Mouse (Mus musculus) layer of hippocampus, postnatal 14 days (tissue): ENCODE measurements around the gene Olfr69. TPM values are rescaled to one million over a fixed set of nuclear protein-coding genes. Genes with fewer than 3 reads are reported as not detected.
A peak's percentile ranks its signal among the peaks of the same experiment; 100 is the strongest.
"Not testable (repeated sequence)": the region's sequence is repeated elsewhere in the genome, so short reads cannot be mapped to it uniquely, and the experiment has no call there.

Experiments used
- DNase-seq, 2 experiments: peaks; one replicate each; pipeline ENCODE4 v3.0.0; 2021 to 2022; ENCODE audit warnings: low spot score in 2 of 2, mixed read lengths in 1 of 2
- long read RNA-seq, 2 experiments: library from polyadenylated mRNA; stranded (forward); transcript quantifications; one replicate each; pipeline ENCODE4 v2.0.0; 2021
- total RNA-seq, 2 experiments: library from RNA; stranded (reverse); gene quantifications; 2 replicates each; pipeline ENCODE4 v1.2.3; 2021

Olfr69 gene
- not detected for total RNA-seq
- long read RNA-seq, experiment 1, result 0 reads
- long read RNA-seq, experiment 2, result 0 reads

DNA sequence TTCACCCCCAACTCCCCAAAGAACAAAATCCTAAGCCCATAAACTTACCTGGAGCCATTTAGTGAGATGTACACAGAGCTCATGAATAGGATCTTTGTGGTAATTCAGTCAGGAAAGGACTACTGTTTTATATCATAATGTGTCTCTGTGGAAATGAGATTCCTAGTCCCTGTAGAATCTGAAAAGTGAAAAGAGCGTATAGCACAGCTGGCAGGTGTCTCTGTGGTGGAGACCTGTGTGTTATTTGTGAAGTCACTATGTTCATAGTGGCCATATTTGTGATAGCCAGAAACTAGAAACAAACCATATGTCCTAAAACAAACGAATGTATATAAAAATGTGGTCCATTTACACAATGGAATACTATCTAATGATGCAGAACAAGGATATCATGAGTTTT, at the start of gene Olfr69:
TSS of gene Olfr69 (minus strand) at position 101 of the 400 bp plus-strand sequence.
- DNase-seq, result no peak

DNA sequence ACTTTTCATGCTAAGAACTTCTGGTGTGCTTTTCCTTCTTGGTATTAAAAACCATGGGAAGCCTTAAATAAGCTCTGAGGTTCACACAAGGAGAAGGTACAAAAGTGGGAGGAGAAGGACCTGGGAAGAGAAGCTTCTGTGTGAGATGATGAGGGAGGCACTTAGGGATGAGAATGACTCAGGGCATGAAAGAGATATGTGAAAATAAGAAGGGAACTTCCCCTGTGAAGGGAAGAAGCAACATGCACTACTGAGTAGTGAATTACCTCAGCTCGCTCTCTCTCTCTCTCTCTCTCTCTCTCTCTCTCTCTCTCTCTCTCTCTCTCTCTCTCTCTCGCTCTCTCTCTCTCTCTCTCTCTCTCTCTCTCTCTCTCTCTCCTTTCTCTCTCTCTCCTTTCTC, 43.7 kb upstream of the Olfr69 start:
- not testable (repeated sequence) for DNase-seq

DNA sequence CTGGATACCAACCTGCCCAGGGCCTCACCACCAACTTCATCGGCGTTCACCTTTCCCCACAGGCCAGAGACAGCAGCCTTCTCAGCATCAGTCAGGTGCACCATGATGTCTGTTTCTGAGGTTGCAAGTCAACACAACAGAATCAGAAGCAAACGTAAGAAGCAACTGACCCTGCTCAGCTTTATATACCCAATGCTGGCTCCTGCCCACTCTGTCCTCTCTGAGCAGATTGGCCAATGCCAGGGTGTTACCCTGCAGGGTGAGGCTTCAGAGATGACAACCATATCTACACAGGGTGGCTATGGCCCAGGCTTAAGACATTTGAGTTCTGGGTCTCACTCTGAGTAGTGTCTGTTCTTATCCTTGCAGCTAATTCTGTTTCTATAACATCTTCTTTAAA, 42.4 kb upstream of the Olfr69 start, which contains the start of gene Hbb-bt:
TSS of gene Hbb-bt (minus strand) at position 231 of the 400 bp plus-strand sequence.
- no peak for DNase-seq

DNA sequence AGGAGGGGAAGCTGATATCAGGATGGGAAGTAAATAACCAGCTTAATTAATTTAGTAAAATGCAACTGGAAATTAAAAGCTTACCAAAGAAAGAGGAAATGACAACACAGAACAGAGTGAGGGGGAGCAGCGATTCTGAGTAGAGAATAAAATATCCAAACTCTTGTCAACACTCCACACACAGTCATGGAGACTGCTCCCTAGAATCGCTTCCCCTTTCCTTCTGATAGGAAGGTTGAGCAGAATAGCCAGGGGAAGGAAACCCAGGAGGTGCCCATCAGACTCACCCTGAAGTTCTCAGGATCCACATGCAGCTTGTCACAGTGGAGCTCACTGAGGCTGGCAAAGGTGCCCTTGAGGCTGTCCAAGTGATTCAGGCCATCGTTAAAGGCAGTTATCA, 41.8 kb upstream of the Olfr69 start:
- DNase-seq, result not testable (repeated sequence)

DNA sequence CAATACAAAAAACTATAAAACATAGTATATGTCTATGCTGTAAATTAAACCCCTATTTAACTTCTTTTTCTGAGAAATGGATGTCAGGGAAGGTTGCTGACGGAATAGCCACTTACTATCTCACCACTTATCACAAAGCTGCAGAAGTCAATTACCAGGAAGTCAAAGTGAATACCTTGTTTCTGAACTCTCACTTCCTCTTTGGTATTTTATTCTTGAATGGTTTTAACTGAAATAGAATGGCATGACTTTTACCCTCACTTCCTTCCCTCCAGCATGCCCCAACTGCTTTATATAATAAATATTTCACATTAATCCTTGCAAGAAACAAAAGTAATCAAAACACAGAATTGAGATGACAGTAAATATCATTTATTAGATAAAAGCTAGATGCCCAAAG, 40.8 kb upstream of the Olfr69 start:
- DNase-seq, result no peak

DNA sequence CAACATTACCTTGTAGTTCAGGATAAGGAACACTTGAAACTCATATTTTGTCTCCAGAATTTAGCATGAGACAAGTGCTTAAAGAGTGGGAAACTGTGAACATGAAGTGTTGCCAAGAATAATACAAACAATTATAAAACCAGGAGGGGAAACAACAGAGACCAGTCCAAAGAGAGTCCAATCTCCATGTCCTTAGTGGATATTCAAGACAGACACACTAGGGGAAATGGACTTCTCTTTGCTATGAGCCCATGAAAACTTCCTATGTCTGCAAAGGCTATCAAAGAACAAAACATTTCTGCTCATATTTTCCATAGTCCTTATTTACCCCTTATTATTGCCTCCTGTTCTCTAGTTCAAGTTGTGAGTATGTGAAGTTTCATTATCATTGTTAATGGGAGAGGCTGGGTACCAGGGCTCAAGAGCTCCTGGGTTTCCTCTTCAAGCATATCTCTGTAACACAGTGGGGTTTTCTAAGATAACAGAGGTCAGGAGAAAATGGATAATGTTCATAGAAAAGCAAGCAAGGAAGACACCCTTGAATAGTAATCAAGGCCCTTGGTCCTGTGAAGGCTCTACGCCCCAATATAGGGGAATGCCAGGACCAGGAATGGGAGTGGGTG, 39.9 kb upstream of the Olfr69 start:
- no peak for DNase-seq

DNA sequence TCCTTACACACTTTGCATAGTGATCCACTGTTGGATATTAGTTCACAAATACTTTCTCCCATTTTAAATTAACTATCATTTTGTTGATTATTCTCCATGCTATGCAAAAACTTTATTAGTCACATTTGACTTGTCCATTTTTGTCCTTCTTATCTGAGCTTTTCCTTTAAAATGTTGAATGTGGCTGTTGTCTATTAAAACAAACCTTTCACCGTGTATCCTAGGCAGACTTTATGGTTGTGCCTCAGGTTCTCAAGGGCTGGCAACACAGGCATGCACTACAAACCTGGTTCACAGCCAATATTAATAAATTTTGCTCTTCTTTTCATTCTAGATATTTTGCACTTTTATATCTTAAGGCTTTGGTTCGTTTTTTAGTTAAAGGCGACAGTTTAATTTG, 39.4 kb upstream of the Olfr69 start:
- no peak for DNase-seq

DNA sequence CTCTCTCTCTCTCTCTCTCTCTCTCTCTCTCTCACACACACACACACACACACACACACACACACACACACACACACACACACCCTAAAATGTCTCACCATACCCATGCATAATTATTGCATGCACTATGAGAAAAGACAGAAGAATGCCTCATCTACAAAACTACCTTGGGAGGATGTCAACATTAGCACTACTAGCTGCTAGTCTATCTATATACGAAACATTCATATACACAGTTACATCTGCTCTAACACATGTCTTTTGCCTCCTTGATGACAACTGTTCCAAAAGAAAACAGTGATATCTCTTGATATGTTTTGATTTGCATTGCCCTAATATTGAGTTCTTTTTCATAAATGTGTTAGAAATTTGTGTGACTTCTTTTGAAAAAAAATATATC, 38.9 kb upstream of the Olfr69 start:
- no peak for DNase-seq

DNA sequence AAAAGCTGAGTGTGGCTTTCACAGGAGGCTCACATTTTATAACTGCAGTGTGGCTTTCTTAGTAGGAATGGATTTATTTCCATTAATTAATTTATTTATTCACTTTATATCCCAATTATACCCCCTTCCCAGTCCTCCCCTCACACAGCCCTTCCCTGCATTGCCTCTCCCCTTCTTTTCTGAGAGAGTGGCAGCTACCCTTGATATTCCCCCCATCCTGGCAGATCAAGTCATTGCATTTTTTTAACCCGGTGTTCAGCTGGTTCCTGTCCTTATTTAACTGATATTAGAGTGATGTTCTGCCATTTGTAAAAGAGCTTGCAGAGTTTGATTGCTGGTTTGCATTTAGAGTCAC, 38.4 kb upstream of the Olfr69 start:
- no peak for DNase-seq

DNA sequence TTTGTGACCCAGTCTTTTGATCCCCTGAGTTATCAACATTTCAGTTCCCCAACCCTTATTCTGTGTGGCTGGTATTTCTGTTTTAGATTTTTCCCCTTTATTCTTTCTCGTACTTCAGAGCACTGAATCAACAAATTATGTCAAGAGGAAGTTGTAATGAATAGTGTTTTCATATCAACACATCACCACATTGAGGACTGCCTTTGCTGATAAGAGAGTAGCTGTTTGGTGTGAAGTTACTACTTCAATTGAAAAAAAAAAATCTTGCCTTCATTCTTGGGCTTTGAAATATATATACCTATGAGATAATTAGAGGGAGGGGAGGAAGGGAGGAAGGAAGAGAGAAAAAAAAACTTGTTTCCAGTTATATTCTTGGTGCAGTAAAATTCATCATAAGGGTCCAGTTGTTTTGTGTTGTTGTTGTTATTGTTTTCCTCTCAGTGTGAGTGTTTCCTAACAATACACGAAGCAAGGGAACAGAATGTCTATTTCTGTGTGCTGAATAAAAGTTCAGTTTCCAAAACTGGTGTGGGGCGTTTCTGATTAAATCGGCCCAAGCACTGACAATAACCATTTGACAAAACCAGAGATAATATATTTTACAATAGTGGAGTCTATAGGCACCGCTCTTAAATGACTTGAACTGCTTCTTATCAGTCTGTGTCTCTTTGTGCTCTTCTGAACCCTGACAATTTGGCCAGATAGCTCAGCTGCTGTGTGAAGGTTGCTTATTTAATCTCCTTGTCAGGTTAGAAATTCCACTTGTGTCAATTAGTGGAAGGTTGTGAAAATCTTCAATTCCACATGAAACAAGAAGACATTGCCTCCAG, 37.8 kb upstream of the Olfr69 start:
- DNase-seq, result no peak

DNA sequence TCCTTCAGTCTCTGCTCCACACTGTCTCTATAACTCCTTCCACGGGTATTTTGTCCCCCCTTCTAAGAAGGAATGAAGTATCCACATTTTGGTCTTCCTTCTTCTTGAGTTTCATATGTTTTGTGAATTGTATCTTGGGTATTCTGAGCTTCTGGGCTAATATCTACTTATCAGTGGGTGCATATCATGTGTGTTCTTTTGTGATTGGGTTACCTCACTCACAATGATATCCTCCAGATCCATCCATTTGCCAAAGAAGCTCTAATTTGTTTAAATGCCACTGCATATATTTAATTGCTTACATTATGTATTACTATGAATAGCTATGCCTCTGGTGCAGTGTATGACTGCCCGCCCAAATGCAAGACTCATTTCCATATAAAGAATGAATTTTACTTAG, 36.7 kb upstream of the Olfr69 start:
- not testable (repeated sequence) for DNase-seq

DNA sequence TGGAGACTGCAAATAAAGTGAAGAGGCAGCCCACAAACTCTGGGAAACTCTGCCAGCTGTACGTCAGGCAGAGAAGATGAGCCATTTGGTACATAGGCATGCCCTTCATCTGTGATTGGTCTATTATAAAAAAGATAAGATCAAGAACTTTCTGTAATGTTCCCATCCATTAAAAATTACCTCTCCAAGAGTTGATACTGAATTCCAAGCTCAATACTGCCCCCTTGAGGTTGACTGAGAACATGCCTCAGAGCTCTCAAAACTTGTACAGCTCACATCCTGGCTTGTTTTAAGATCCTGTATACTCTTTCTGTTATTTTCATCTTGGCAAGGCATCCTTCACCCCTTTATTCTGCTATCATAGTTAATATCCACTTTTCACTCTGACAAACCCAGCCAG, 35.5 kb upstream of the Olfr69 start:
- peak in 1 of 2 experiments; percentile 13 for DNase-seq

DNA sequence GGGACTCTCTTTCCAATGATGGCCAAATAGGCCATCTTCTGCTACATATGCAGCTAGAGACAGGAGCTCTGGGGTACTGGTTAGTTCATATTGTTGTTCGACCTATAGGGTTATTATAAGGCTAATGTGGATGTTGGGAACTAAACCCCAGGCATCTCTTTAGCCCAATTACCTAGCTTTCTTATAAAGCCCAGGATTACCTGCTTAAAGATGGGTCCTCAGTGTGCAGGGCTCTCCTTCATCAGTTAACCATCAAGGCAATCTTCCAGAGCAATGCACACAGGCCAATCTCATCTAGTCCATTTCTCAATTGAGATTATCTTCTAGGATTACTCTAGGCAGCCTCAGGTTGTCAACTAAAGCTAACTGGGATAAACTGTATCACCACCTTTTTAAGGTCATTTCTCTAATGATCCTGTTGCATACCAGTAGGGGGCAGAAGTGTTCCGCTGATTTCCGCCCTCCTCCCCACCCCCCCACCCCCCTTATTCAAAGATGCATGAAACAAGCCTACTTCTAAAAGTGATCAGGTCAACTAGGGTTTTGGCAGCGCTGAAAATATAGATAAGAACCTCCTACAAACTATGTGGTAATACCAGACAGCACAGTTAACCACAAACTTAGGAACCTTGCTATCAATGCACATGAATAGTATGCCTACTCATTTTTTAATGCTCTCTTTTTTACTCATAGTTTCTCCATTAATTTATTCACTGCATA, 21.4 kb upstream of the Olfr69 start:
- DNase-seq, result no peak

DNA sequence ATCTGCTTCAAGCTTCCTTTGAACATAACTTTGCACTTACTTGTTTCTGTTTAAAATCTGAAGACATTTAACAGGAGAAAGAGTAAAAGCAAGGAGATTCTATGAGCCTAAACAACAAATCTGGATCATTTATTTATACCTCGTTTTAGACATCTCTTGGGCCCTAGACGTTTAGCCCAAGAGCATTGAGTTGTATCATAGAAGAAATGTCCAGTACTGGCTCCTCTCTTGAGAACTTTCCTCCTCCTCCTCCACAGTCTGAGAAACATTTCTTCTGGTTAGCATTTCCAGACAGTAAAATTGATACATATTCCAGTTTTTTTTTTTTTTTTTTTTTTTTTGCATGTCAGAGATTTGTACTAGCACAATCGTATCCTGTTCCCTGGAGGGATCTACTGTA, 20.3 kb upstream of the Olfr69 start, which contains the start of gene Olfr67:
TSS of gene Olfr67 (minus strand) at position 101 of the 400 bp plus-strand sequence.
- no peak for DNase-seq

DNA sequence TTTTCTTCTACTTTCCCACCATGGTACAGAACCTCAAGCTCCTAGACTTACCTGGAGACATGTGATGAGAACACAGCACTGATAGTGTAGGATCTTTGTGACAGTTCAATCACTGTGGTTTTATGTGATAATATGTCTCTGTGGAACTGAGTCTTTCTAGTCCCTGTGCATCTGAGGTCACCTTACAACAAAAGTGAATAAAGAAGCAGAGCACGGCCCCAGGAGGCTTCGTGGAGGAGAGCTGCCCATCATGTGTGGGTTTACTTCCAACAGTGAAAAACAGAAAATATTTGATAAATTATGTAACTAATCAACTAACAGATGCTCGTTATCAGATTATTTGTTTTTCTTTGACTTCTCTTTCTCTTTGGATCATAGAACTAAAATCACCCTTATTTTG, 8.2 kb upstream of the Olfr69 start, which contains the start of gene Olfr68:
TSS of gene Olfr68 (minus strand) at position 101 of the 400 bp plus-strand sequence.
- DNase-seq, result no peak

DNA sequence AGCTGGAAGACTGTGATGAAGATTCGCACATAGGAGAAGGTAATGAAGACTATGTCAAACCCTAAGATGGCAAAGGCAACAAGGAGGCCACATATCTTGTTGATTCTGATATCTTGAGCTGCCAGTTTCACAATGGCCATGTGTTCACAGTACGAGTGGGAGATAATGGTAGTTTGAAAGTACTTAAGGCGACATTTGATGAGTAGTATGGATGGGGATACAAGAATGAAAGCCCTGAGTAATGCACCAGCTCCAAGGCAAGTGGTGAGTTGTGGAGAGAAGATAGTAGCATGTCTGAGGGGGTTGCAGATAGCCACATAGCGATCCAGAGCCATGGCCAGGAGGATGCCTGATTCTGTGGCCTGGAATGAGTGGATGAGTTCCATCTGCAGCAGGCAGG, 6.3 kb upstream of the Olfr69 start:
- DNase-seq, result not testable (repeated sequence)

DNA sequence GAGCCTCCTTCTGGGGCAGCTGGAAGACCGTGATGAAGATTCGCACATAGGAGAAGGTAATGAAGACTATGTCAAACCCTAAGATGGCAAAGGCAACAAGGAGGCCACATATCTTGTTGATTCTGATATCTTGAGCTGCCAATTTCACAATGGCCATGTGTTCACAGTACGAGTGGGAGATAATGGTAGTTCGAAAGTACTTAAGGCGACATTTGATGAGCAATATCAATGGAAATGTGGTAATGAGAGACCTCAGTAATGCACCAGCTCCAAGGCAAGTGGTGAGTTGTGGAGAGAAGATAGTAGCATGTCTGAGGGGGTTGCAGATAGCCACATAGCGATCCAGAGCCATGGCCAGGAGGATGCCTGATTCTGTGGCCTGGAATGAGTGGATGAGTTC, 3.7 kb downstream of the Olfr69 start:
- not testable (repeated sequence) for DNase-seq

DNA sequence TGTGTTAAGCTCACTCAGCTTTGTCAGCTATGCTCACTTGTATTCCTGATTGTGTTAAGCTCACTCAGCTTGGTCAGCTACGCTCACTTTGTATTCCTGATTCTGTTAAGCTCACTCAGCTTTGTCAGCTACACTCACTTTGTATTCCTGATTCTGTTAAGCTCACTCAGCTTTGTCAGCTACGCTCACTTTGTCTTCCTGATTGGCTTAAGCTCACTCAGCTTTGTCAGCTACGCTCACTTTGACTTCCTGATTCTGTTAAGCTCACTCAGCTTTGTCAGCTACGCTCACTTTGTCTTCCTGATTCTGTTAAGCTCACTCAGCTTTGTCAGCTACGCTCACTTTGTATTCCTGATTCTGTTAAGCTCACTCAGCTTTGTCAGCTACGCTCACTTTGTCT, 9.2 kb downstream of the Olfr69 start:
- not testable (repeated sequence) for DNase-seq

DNA sequence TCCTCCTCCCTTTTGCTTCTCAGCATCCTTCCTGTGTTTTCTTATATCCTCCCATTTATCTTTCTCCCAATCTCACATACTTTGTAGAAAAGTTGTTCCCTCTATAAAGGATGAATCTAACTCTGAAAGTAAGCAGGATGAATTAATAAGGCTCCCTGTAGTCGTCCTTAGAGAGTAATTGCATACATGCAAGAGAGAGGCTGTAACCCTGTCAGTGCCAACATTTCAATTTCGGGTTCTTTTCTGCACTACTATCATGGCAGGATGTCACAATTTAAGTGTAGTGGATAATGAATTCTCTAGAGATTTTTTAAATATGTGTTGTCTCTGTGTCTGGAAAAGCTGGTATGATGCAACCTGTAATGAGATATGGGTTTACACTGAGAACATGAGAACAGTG, 14.2 kb downstream of the Olfr69 start, which contains the start of gene Olfr630:
TSS of gene Olfr630 (minus strand) at position 101 of the 400 bp plus-strand sequence.
- DNase-seq, result no peak

DNA sequence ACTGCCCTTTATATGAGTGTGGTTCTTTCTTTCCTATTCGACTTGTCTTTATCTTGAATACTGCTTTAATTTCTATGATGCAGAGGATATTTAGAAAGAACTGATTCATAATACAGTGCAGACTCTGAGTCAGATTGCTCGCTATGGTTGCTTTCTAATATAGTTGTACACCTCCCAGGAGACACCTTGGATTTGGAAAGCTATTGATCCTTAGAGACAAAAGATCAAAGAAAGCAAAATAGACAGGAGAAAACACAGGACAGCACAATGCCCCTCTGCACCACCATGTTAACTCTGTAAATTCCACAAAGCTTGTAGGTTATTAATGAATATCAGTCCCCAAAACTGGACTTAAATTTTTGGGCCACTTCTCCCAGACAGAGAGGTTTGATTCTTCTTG, 26.6 kb downstream of the Olfr69 start, which contains the start of gene Olfr629:
TSS of gene Olfr629 (minus strand) at position 101 of the 400 bp plus-strand sequence.
- no peak for DNase-seq

DNA sequence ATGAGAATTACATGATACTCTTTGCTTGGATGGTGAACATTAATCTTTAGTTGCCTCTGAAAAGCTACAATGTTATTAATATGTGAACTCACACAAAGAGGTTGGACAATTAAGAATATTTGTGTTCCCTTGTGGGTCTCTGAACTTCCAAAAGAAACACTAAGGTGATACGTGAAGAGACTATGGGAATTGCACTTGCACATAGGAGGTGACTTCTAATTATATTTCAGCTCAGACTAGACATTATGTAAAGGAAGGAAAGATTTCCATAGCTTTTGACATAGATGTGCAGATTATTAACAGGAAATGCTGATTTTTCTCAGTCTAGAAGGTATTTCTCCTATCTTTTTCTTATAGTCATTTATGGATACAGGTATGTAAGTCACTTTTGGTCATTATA, 41.3 kb downstream of the Olfr69 start, which contains the start of gene Olfr628:
TSS of gene Olfr628 (plus strand) at position 301 of the 400 bp plus-strand sequence.
- DNase-seq, result no peak
